Mouse (Mus musculus) monocyte, adult 59 days (primary cell): Measurements from ENCODE around the gene Msl2. TPM values are rescaled to one million over a fixed set of nuclear protein-coding genes. Genes with fewer than 3 reads are reported as not detected.

Experiments used
- total RNA-seq, 2 experiments: library from RNA; stranded (reverse); gene quantifications; one replicate each; pipeline ENCODE4 v1.2.4; 2023

Gene Msl2
- total RNA-seq, result 100 to 1,000 TPM; 104 to 105 TPM

GRCm38 (mm10) chr9:101073987-101074331 is at the start of gene Msl2:
Gene Msl2 (plus strand): TSS chr9:101074101.

GRCm38 (mm10) chr9:101034448-101035098 is 39.3 kb upstream of the Msl2 start, which contains the start of gene Pccb:
Gene Pccb (minus strand): TSS chr9:101034898.

Other genes starting within 250 kb of the Msl2 start
- gene Pccb, start 39.2 kb upstream of the Msl2 start, total RNA-seq, result 10 to 100 TPM; 13.3 to 17.1 TPM
- gene Ppp2r3a, start 177.7 kb downstream of the Msl2 start, total RNA-seq, result 1 to 10 TPM; 4.5 to 6.1 TPM